Mouse (Mus musculus) adrenal gland, postnatal 25 days (tissue): ENCODE data around the gene Sh3gl2. TPM values are rescaled to one million over a fixed set of nuclear protein-coding genes. Genes with fewer than 3 reads are reported as not detected.

Source experiments
- DNase-seq: peaks from one replicate; pipeline ENCODE4 v3.0.0; 2021; ENCODE audit warnings: mixed read lengths
- total RNA-seq: library from RNA; stranded (reverse); gene quantifications from 2 replicates; pipeline ENCODE4 v1.2.3, GENCODE M21; 2021

Gene Sh3gl2
- total RNA-seq, 1 experiment from 2014 or later: 21.6 TPM

DNA sequence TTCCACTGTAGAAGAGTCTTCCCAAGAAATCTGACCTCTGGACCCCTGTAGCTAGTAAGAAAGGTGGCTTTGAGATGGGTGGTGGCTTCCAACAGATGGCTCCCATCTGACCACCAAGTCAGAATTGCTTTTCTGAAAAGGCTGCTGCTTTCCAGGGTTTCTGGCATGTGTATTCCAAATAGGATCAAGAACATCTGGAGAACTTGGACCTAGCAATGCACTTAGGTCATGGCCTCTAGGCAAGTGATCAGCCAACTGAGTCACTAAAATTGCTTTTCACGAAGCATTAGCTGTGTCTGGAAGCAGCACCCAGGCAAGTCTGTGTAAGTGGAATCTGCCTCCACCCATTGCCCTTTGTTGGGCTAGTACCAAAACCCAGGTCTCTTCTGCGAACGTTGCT, 414.3 kb downstream of the Sh3gl2 start:
- DNase-seq: no peak

DNA sequence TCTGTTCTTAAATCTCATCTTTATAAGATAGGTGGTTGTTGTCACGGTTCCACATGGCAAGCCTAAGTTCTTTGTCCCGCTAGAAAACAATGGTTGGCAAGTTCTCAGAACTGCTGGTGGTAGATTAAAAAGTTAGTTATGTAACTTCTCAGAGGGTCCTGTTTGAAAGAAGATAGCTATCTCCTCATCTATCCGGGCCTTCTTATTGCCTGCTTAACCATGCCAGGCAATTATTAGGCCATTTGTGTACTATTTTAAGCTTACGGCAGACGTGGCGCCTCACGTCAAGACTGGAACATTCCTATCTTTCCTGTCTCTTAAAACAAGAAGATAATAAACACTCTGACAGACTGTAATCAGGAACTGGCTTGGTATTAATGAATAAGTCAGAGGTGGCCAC, 424.5 kb downstream of the Sh3gl2 start:
- DNase-seq: no peak

DNA sequence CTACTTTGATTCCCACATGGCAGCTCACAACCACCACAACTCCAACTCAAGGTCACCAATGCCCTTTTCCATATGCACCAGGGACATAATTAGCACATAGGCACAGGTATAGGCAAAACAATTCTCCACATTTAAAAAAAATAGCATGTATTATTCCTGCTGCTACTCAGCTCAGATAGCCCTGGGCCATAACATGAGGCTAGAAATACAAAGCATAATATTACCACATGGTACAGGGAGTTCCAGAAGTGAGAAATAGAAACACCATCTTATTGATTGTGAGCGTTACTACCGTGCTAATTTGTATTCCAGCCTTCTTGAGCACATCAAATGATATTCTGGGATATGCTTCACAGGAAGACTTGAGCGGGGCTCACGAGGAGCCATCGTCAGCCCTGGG, 464.3 kb downstream of the Sh3gl2 start:
- DNase-seq: no peak

DNA sequence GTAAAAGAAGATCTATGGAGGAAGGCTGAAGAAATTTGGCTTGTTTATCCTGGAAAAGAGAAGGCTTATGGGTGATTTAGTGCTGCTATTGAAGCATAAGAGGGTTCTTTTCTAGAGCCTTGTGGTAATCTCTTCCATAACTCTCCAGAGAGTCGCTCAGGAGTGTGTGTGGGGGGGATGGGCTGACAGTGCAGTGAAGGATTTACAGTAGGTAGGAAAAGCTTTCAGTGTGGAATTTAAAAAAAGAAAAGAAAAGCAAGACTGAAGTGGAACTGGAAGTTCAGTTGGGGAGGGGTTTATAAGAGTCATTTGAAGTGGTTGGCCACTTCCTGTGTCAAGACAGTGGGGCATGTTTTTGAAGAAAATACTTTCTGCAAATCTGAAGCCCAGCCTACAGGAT, 464.8 kb downstream of the Sh3gl2 start:
- no peak for DNase-seq

DNA sequence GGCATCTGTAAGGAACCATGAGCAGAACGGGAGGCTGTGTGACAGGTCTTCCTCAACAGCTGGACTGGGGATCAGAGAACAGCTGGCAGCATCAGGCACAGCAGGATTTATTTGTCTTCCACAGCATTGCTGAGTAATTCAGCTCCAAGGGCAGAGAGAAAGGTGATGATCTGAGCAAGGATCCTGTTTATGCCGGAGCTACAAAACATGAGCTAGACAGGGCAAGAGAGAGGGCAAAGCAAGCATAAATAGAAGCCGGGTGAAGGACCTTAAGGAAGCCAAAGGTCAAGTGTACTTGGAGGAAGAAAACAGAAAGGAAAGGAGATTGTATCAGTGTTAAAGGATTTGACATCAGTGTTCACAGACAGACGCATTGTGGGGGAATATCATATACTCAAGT, 467.4 kb downstream of the Sh3gl2 start:
- DNase-seq: no peak

DNA sequence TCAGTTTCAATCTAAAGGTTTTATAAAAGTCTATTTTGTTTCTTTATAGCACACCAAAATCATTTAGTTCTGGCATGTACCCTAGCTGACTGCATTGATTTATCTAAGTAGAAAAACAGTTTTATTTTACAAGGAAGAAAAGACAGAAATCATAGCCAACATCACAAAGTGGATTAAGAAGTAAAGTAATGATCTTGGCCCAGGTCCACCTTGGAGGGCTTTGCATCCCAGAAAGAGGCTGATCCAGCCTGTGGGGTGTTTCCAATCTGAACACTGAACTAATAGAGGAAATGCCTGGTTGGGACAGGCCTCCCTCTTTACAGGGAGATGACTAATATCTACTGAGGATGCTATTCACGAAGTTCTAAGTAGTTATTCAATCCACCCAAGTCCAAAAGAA, 472.7 kb downstream of the Sh3gl2 start:
- no peak for DNase-seq

DNA sequence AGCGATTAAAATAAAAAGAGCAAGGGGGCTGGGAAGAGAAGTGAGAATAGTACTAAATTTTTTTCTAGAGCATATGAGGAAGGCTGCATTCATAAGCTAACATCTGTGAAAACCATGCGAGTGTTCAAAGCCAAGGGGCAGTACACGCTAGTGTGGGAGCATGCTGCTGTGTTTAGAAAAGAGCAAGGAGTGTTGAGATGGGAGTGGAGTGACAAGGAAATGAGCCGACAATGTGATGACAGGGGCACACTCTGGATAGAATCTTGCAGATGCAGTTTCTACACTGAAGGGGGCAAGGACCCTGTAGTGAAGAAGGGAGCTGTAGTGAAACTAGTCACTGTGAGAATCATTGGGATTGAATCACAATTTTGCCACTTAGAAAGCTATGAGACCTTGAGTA, 481.2 kb downstream of the Sh3gl2 start:
- no peak for DNase-seq
